Mouse (Mus musculus) lung, adult 2 months (tissue): ENCODE measurements around the gene Mast1. TPM values are rescaled to one million over a fixed set of nuclear protein-coding genes. Genes with fewer than 3 reads are reported as not detected.
A peak's percentile ranks its signal among the peaks of the same experiment; 100 is the strongest.

Experiments used
- DNase-seq: peaks from one replicate; pipeline ENCODE4 v3.0.0; 2022
- H3K4me1 ChIP-seq: fragments of 200-500 bp; 2 replicates; pipeline ENCODE4 v1.6.1; 2011; ENCODE audit warnings: low read length; ENCODE audit not compliant: control insufficient read depth, insufficient read depth
- H3K4me3 ChIP-seq: fragments of 200-500 bp; replicated peaks from 2 replicates; pipeline ENCODE3; 2011; ENCODE audit warnings: low read depth, mild to moderate bottlenecking, control low read depth, low read length; ENCODE audit errors: extremely low read depth
- CTCF ChIP-seq: fragments of 200-500 bp; IDR thresholded peaks from 2 replicates; pipeline ENCODE4 v1.5.1; 2011; ENCODE audit warnings: mild to moderate bottlenecking, low read length, control low read depth; ENCODE audit not compliant: insufficient read depth
- POLR2A ChIP-seq: fragments of 200-500 bp; IDR thresholded peaks from 2 replicates; pipeline ENCODE4 v1.6.1; 2011; ENCODE audit warnings: low read depth, mild to moderate bottlenecking, control low read depth, low read length, borderline replicate concordance; ENCODE audit errors: extremely low read depth
- WGBS: fragments of 180-500 bp; shearing (Covaris S2); methylation state at CpG from one replicate; pipeline ENCODE4 v1.1.7; 2018; 5-methylcytosine and 5-hydroxymethylcytosine counted together
- polyA plus RNA-seq: library from polyadenylated mRNA; depleted of rRNA; stranded (reverse); fragments of >200 nt; gene quantifications from 2 replicates; pipeline ENCODE4 v1.2.3, GENCODE M21; 2012

Gene Mast1
- polyA plus RNA-seq, 1 experiment: 0.41 TPM

DNA sequence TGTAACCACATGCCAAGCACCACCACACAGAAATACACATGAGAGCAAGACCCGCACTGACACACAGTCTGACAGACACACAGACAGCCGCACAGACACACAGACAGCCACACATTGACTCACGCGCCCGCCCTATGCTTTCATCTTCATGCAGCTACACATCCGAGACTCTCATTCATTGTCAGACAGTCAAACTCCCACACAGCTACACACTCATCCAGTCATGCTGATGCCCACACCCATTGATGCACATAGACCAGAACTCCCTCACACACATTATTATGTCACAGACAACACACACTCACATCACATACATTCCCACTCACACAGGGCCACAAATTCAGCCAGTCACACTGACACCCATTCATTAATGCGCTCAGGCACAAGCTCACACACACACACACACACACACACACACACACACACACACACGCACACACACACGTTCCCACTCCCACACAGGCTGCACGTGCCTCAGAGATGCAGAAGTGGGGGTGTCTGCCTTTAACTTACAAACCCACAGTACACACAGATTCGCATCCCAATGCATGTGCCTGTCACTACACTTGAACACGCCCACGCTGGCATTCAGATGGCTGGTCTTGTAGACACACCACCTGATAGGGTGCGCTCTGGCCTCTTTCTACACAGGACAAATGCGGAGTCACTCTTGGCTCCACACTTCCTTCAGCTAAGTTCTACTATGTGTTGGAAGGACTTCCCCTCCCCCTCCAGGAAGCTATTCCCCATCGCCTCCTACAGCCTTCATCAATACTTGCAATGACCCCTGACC lies 3.2 kb downstream of the Mast1 start:
- H3K4me3 ChIP-seq: no peak overlapping the region
- 78% methylated on average over 16 of the region's 16 CpGs for WGBS
- no peak for TF ChIP-seq CTCF
- DNase-seq: no peak
- H3K4me1 ChIP-seq: no peaks in the 10 kb centered on the region

DNA sequence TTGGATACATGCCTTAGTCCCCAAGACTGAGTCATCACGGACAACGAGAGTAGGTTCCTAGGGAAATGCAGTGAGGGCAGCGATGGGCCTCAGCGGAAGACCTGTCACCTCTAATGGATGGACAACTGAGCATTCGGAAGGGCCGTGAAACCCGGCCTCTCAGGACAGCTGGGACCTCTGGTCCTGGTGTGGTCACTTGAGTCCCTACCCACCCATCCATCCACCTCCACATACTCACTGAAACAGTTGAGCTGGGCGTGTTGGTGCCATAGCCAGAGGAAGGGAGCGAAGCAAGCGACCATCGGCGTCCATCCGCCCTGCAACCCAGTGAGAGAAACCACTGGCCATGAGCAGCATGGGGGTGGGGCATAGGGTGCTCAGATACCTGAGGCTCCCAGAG lies 6.6 kb downstream of the Mast1 start:
- no peak for DNase-seq
- Histone ChIP-seq H3K4me3 (no peak overlapping the region), H3K4me1 (no peaks in the 10 kb centered on the region)
- WGBS: 86% methylated on average over 13 of the region's 13 CpGs
- TF ChIP-seq CTCF (no peak), POLR2A (no peak)

DNA sequence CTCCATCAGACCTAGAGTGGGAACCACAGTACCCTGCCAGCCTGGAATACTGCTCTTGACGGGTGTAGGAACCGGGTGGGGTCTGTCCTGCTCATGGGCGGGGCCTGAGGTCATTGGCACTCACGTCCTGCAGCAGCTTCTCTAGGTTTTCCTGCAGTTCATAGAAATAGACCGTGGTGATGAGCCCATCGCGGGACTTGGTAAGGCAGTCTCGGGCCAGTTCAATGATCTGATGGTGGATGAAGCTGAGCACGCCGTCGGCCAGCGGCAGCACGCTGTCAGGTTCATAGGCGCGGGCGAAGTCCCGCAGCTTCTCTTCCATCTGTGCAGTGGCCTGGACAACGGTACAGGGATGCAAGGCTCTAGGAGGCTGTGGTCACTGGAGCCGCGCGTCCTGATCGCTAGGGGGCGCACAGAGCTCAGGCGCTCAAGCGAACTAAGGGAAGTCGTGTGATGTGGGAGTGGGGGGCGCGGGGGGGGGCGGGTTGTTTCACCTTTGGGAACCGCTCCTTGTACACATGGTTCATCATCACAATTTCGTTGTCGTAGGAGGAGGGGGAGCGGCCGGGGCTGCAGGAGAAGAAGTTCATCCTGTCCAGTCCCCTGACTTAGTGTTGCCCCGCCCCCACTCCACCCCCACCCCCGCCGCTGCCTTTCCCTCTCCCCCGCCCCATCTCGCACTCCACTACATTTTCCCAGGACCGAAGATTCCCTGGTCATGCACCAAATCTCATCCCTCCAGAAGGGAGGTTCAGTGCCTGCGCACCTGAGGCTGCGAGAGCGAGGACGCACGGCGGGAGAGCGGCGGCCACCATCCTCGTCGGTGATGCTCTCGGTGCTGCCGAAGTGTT lies 8.5 kb downstream of the Mast1 start:
- 5% methylated on average over 51 of the region's 52 CpGs for WGBS
- DNase-seq: peak; percentile 60
- TF ChIP-seq CTCF (peak; percentile 72), POLR2A (no peak)
- Histone ChIP-seq H3K4me1 (no peaks in the 10 kb centered on the region), H3K4me3 (no peak overlapping the region)

DNA sequence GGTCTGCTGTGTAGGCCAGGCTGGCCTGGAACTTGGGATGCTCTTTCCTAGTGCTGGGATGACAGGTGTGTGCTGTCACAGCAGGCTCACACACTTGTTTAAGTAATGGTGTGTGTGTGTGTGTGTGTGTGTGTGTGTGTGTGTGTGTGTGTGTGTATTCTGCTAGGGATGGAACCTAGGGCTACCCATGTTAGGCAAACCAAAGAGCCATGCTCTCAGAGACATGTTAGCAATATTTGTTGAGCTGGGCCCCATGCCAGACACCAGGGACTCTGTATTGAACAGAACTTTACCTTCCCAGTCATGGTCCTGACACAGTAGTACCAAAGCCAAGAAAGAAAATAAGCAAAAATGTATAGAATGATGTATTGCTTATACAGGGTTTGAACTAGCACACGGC lies 9.6 kb downstream of the Mast1 start:
- no peak overlapping the region for H3K4me3 ChIP-seq
- TF ChIP-seq CTCF: no peak
- no peak for TF ChIP-seq POLR2A
- DNase-seq: no peak
- 75% methylated on average over 1 of the region's 1 CpGs for WGBS
- no peaks in the 10 kb centered on the region for H3K4me1 ChIP-seq

DNA sequence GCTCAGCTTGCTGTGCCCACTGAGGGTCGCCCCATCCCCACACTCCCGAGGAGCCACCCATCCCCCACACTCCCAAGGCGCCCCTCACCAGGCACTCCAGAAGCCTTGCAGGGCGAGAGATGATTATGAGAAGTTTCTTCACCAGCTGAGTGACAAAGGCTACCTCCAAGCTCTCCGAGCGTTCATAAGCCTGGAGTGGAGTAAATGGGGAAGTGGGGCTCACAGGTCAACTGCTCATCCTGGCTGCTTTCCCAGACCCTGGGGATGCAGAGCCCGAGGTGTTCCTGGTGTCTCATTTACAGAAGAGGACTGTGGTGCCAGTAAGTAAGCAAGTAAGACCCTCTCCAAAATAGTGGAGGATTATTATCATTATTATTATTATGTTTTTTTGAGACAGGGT lies 11.6 kb downstream of the Mast1 start:
- Histone ChIP-seq H3K4me3 (no peak overlapping the region), H3K4me1 (no peaks in the 10 kb centered on the region; the same call in 1 of the 2 replicates)
- TF ChIP-seq POLR2A (no peak), CTCF (no peak)
- WGBS: 45% methylated on average over 7 of the region's 7 CpGs
- DNase-seq: no peak

DNA sequence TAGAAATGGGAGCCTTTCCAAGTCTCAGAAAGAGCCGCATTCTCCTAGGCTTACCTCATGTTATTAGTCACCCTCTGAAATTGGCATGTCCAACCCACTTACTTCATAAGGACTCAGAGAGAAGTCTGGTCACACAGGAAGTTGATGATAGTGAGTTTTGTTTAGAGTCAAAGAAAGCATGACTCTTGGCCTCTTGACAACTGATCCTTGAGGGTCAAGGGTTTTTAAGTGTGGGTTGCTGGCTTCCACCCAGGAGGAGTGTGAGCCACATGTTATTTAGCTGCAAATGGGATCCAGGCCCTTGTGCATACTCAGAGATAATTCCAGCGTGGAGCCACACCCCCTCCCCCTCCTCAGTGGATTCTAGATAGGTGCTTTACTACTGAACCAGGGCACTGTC lies 15.6 kb downstream of the Mast1 start:
- Histone ChIP-seq H3K4me3 (no peak overlapping the region), H3K4me1 (no peaks in the 10 kb centered on the region; the same call in 1 of the 2 replicates)
- TF ChIP-seq POLR2A: no peak
- TF ChIP-seq CTCF: no peak
- 24% methylated on average over 2 of the region's 2 CpGs for WGBS
- DNase-seq: peak; percentile 67

DNA sequence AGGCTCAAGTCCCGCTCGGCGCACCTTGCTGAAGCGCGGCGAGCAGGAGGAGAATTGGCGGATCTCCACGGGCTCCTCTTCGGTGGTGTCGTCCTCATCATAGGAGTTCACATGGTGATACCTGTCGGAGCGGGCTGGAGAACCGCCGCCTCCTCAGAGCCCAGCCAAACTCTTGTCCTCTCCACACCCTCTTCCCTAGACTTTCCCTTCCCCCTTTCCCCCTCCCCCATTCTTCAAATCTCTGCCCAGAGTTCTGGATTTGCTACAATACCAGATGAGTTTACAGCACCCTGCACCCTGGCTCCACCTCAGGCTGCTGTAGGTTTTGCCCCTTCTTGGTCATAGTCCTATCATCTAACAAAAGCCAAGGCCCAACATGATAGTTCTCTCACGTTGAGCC lies 18.5 kb downstream of the Mast1 start:
- Histone ChIP-seq H3K4me1 (no peaks in the 10 kb centered on the region; the same call in 1 of the 2 replicates), H3K4me3 (no peak overlapping the region)
- TF ChIP-seq CTCF (no peak), POLR2A (no peak)
- DNase-seq: no peak
- WGBS: 89% methylated on average over 15 of the region's 15 CpGs

DNA sequence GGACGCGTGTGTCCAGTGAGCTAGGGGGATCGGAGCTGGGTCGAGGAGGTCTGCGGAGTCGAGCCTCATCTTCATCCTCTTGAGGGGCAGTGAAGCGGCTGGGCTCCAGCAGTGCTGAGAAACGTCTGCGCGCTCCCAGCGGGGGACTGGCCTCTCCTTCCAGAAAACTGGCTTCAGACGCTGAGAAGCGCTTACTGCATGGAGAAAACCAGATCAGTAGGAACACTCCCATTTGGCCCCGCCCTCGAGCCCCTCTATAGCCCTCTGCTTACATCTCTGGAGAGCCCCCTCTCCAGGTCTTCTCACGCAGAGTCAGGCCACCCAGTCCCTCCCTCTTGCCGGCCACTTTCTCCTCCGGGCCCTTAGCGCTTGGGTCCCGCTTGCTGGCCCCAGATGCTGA lies 19.4 kb downstream of the Mast1 start:
- WGBS: 47% methylated on average over 20 of the region's 20 CpGs
- Histone ChIP-seq H3K4me3 (no peak overlapping the region), H3K4me1 (peaks cover 3% of the 10 kb centered on the region)
- DNase-seq: no peak
- TF ChIP-seq POLR2A: no peak
- no peak for TF ChIP-seq CTCF

DNA sequence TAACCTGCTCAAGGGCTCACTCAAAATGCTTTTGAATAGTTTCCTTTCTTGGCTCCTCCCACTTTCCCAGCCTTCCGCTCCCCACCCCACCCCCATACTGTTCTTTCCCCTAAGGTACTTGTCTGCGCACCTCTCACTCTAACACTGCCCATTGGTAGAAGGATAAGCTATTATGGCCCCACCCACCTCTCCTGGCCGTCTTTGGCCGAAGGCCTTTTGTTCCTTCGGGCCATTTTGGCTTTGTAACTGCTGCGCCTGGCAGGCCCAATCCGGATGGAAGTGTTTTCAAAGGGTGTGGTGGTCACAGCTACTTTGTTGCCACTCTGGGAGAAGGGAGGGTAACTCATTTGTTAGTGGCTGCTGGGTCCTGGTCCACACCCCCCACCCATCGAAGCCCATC lies 21.9 kb downstream of the Mast1 start:
- TF ChIP-seq POLR2A (no peak), CTCF (no peak)
- 79% methylated on average over 8 of the region's 8 CpGs for WGBS
- no peak for DNase-seq
- H3K4me3 ChIP-seq: no peak overlapping the region
- peaks cover 5% of the 10 kb centered on the region; the same call in 1 of the 2 replicates for H3K4me1 ChIP-seq

DNA sequence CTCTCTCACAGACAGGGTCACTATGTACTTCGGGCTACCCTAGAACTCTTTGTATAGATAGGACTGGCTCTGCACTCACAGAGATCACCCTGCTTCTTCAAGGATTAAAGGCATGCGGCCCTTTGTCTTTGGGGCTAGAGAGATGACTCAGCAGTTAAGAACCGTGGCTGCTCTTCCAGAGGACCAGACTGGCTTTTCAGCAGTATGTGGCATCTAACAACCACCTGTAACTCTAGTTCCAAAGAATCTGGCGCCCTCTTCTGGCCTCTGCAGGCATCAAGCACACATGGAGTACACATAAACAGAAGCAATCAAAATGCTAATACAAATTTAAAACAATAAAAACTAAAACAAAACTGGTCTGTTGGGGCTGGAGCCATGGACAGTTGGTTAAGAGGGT lies 23.2 kb downstream of the Mast1 start:
- WGBS: 36% methylated on average over 4 of the region's 4 CpGs
- no peak overlapping the region for H3K4me3 ChIP-seq
- TF ChIP-seq CTCF (0 out of 2 replicates have a peak, but pooled peaks have one; percentile 3), POLR2A (no peak)
- DNase-seq: peak; percentile 27
- peaks cover 5% of the 10 kb centered on the region; the same call in 1 of the 2 replicates for H3K4me1 ChIP-seq
